Mouse (Mus musculus) liver, embryonic 12.5 days (tissue): Measurements from ENCODE around the gene Klk11. TPM values are rescaled to one million over a fixed set of nuclear protein-coding genes. Genes with fewer than 3 reads are reported as not detected.

Experiments used
- ATAC-seq: fragments of 200-750 bp; cut with Nextera tagmentation; 2 replicates; pipeline ENCODE4 v1.8.0; 2017; ENCODE audit warnings: moderate number of reproducible peaks, mild to moderate bottlenecking, moderate library complexity
- H3K27ac ChIP-seq: fragments of 300-500 bp; sonication (generic); 2 replicates; pipeline ENCODE4 v1.5.1; 2016; ENCODE audit warnings: mild to moderate bottlenecking
- H3K27me3 ChIP-seq: fragments of 300-500 bp; sonication (generic); replicated peaks from 2 replicates; pipeline ENCODE4 v1.6.1; 2016; ENCODE audit warnings: mild to moderate bottlenecking, moderate library complexity
- H3K36me3 ChIP-seq: fragments of 300-500 bp; sonication (generic); 2 replicates; pipeline ENCODE4 v1.6.1; 2016; ENCODE audit warnings: mild to moderate bottlenecking, moderate library complexity
- H3K4me1 ChIP-seq: fragments of 300-500 bp; sonication (generic); 2 replicates; pipeline ENCODE4 v1.6.1; 2016
- H3K4me2 ChIP-seq: fragments of 300-500 bp; sonication (generic); 2 replicates; pipeline ENCODE4 v1.6.1; 2016; ENCODE audit warnings: mild to moderate bottlenecking, moderate library complexity
- H3K4me3 ChIP-seq: fragments of 300-500 bp; sonication (generic); 2 replicates; pipeline ENCODE4 v1.5.1; 2016; ENCODE audit warnings: mild to moderate bottlenecking, moderate library complexity
- H3K9ac ChIP-seq: fragments of 300-500 bp; sonication (generic); 2 replicates; pipeline ENCODE4 v1.6.1; 2016; ENCODE audit warnings: mild to moderate bottlenecking, moderate library complexity
- H3K9me3 ChIP-seq: fragments of 300-500 bp; sonication (generic); replicated peaks from 2 replicates; pipeline ENCODE4 v1.6.1; 2016; ENCODE audit warnings: mild to moderate bottlenecking, moderate library complexity
- WGBS: fragments of 180-500 bp; shearing (Covaris S2); methylation state at CpG from one replicate; pipeline ENCODE4 v1.1.7; 2016; ENCODE audit not compliant: insufficient replicate concordance; 5-methylcytosine and 5-hydroxymethylcytosine counted together
- polyA plus RNA-seq: library from polyadenylated mRNA; unstranded; fragments of >200 nt; fragmentation: Nextera tagmentation; extraction: Ambion mirVana; gene quantifications from 2 replicates; pipeline ENCODE4 v1.2.1, GENCODE M21; 2016

The Klk11 gene
- polyA plus RNA-seq = not detected in 2 replicates

GRCm38 (mm10) chr7:43774364-43774763 lies at the start of gene Klk11:
Klk11 (plus strand) TSS chr7:43774604.
- Histone ChIP-seq H3K4me1 (no peaks in the 10 kb centered on the region), H3K9ac (no peak within 1 kb of the TSS), H3K27me3 (no peaks in the 10 kb centered on the region), H3K4me3 (no peak within 1 kb of the TSS), H3K36me3 (no peaks in the 10 kb centered on the region), H3K4me2 (no peak within 1 kb of the TSS), H3K9me3 (no peaks in the 10 kb centered on the region), H3K27ac (no peak within 1 kb of the TSS)
- WGBS = 79% methylated on average over 5 of the region's 5 CpGs
- ATAC-seq = no peak

GRCm38 (mm10) chr7:43747788-43748187 lies 26.6 kb upstream of the Klk11 start:
- no peak overlapping the region for H3K9ac ChIP-seq
- no peak overlapping the region for H3K4me3 ChIP-seq
- 21% methylated on average over 1 of the region's 1 CpGs for WGBS
- H3K36me3 ChIP-seq = no peaks in the 10 kb centered on the region
- no peak overlapping the region for H3K4me2 ChIP-seq
- H3K9me3 ChIP-seq = no peaks in the 10 kb centered on the region
- no peaks in the 10 kb centered on the region for H3K4me1 ChIP-seq
- H3K27me3 ChIP-seq = no peaks in the 10 kb centered on the region
- ATAC-seq = no peak
- no peak overlapping the region for H3K27ac ChIP-seq

GRCm38 (mm10) chr7:43752806-43753205 lies 21.6 kb upstream of the Klk11 start:
- Histone ChIP-seq H3K4me1 (no peaks in the 10 kb centered on the region), H3K27me3 (no peaks in the 10 kb centered on the region), H3K36me3 (no peaks in the 10 kb centered on the region), H3K4me2 (no peak overlapping the region), H3K9me3 (no peaks in the 10 kb centered on the region), H3K27ac (no peak overlapping the region), H3K9ac (no peak overlapping the region), H3K4me3 (no peak overlapping the region)
- ATAC-seq = no peak
- 13% methylated on average over 2 of the region's 2 CpGs for WGBS

GRCm38 (mm10) chr7:43766484-43766883 lies 7.9 kb upstream of the Klk11 start:
- Histone ChIP-seq H3K9ac (no peak overlapping the region), H3K4me1 (no peaks in the 10 kb centered on the region), H3K4me3 (no peak overlapping the region), H3K4me2 (no peak overlapping the region), H3K27ac (no peak overlapping the region), H3K9me3 (no peaks in the 10 kb centered on the region), H3K36me3 (no peaks in the 10 kb centered on the region), H3K27me3 (no peaks in the 10 kb centered on the region)
- ATAC-seq = no peak
- WGBS = 40% methylated on average over 8 of the region's 8 CpGs

- H3K4me1 ChIP-seq = no peaks in the 10 kb centered on the region
- no peaks in the 10 kb centered on the region for H3K36me3 ChIP-seq
- H3K9me3 ChIP-seq = no peaks in the 10 kb centered on the region
- H3K9ac ChIP-seq = no peak within 1 kb of the TSS
- H3K4me2 ChIP-seq = no peak within 1 kb of the TSS
- 66% methylated on average over 4 of the region's 4 CpGs for WGBS
- no peak for ATAC-seq
- H3K27ac ChIP-seq = no peak within 1 kb of the TSS
- no peak within 1 kb of the TSS for H3K4me3 ChIP-seq
- H3K27me3 ChIP-seq = no peaks in the 10 kb centered on the region
These were observed 5.8 kb upstream of the Klk11 start, which contains the start of gene Klk12 for GRCm38 (mm10) chr7:43768597-43768996. Klk12 (plus strand) TSS chr7:43768897.

GRCm38 (mm10) chr7:43769636-43770035 lies 4.8 kb upstream of the Klk11 start:
- ATAC-seq = no peak
- WGBS = 80% methylated on average over 8 of the region's 8 CpGs
- no peaks in the 10 kb centered on the region for H3K27me3 ChIP-seq

GRCm38 (mm10) chr7:43770701-43771100 lies 3.7 kb upstream of the Klk11 start:
- no peak; the same call in 1 of the 2 replicates for ATAC-seq
- Histone ChIP-seq H3K9me3 (no peaks in the 10 kb centered on the region), H3K27me3 (no peaks in the 10 kb centered on the region), H3K4me3 (no peak overlapping the region), H3K4me2 (no peak overlapping the region), H3K27ac (no peak overlapping the region), H3K9ac (no peak overlapping the region), H3K4me1 (no peaks in the 10 kb centered on the region), H3K36me3 (no peaks in the 10 kb centered on the region)
- WGBS = 77% methylated on average over 10 of the region's 10 CpGs

More at GRCm38 (mm10) chr7:43769636-43770035, 4.8 kb upstream of the Klk11 start:
- Histone ChIP-seq H3K27ac (no peak overlapping the region), H3K4me2 (no peak overlapping the region), H3K36me3 (no peaks in the 10 kb centered on the region), H3K4me1 (no peaks in the 10 kb centered on the region), H3K9ac (no peak overlapping the region), H3K9me3 (no peaks in the 10 kb centered on the region), H3K4me3 (no peak overlapping the region)

- H3K27ac ChIP-seq = no peak overlapping the region
- no peaks in the 10 kb centered on the region for H3K36me3 ChIP-seq
- no peak overlapping the region for H3K4me2 ChIP-seq
- no peak overlapping the region for H3K9ac ChIP-seq
- H3K9me3 ChIP-seq = no peaks in the 10 kb centered on the region
- ATAC-seq = no peak
- WGBS = 79% methylated on average over 6 of the region's 6 CpGs
- H3K4me1 ChIP-seq = no peaks in the 10 kb centered on the region
- H3K27me3 ChIP-seq = no peaks in the 10 kb centered on the region
- H3K4me3 ChIP-seq = no peak overlapping the region
These were observed 2.5 kb upstream of the Klk11 start for GRCm38 (mm10) chr7:43771916-43772315.

GRCm38 (mm10) chr7:43772901-43773300 lies 1.5 kb upstream of the Klk11 start:
- ATAC-seq = no peak
- 66% methylated on average over 3 of the region's 3 CpGs for whole genome bisulfite sequencing

GRCm38 (mm10) chr7:43774802-43775201 lies 398 bp downstream of the Klk11 start:
- no peaks in the 10 kb centered on the region for H3K27me3 ChIP-seq
- no peak overlapping the region for H3K27ac ChIP-seq
- no peaks in the 10 kb centered on the region for H3K4me1 ChIP-seq
- H3K4me2 ChIP-seq = no peak overlapping the region
- 63% methylated on average over 5 of the region's 6 CpGs for WGBS
- H3K9me3 ChIP-seq = no peaks in the 10 kb centered on the region
- H3K9ac ChIP-seq = no peak overlapping the region
- no peak overlapping the region for H3K4me3 ChIP-seq
- ATAC-seq = no peak
- H3K36me3 ChIP-seq = no peaks in the 10 kb centered on the region

More at GRCm38 (mm10) chr7:43772901-43773300, 1.5 kb upstream of the Klk11 start:
- no peaks in the 10 kb centered on the region for H3K4me1 ChIP-seq
- H3K4me3 ChIP-seq = no peak overlapping the region
- H3K27me3 ChIP-seq = no peaks in the 10 kb centered on the region
- H3K9ac ChIP-seq = no peak overlapping the region
- H3K4me2 ChIP-seq = no peak overlapping the region
- no peak overlapping the region for H3K27ac ChIP-seq
- no peaks in the 10 kb centered on the region for H3K9me3 ChIP-seq
- H3K36me3 ChIP-seq = no peaks in the 10 kb centered on the region

- WGBS = 57% methylated on average over 7 of the region's 7 CpGs
- Histone ChIP-seq H3K9me3 (no peaks in the 10 kb centered on the region), H3K27me3 (no peaks in the 10 kb centered on the region), H3K4me1 (no peaks in the 10 kb centered on the region), H3K9ac (no peak overlapping the region), H3K4me2 (no peak overlapping the region), H3K27ac (no peak overlapping the region), H3K4me3 (no peak overlapping the region), H3K36me3 (no peaks in the 10 kb centered on the region)
- ATAC-seq = no peak
These were observed 1.1 kb downstream of the Klk11 start for GRCm38 (mm10) chr7:43775311-43776057.

- no peaks in the 10 kb centered on the region for H3K36me3 ChIP-seq
- H3K27me3 ChIP-seq = no peaks in the 10 kb centered on the region
- no peaks in the 10 kb centered on the region for H3K9me3 ChIP-seq
- no peak for ATAC-seq
- no peak overlapping the region for H3K9ac ChIP-seq
- H3K4me2 ChIP-seq = no peak overlapping the region
- 78% methylated on average over 5 of the region's 5 CpGs for WGBS
- H3K4me3 ChIP-seq = no peak overlapping the region
- no peak overlapping the region for H3K27ac ChIP-seq
- H3K4me1 ChIP-seq = no peaks in the 10 kb centered on the region
These were observed 2.1 kb downstream of the Klk11 start for GRCm38 (mm10) chr7:43776506-43776905.
